Mouse (Mus musculus) embryo, embryonic 10 days (tissue): ENCODE data around the gene Rab2b.

Source experiments
- DNase-seq: peaks from one replicate; pipeline ENCODE4 v3.0.0-alpha.2; 2015; ENCODE audit warnings: low spot score

The Rab2b gene

DNA sequence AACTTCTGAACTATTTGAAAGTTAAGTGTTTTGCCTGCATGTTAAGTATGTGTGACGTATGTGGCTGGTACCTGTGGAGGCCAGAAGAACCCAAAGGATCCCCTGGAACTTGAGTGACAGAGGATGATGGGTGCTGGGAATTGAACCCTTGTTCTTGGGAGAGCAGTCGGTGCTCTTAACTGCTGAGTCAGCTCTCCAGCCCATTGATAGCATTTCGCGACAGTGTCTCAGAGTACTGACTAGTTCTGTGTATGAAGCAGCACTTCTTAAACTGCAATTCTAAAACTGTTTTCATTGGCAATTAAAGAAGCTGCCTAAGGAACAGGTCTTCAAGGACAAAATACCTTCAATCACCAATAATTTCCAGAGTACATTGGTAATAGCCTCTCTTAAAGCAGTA, 2.1 kb downstream of the Rab2b start:
- DNase-seq, result no peak

DNA sequence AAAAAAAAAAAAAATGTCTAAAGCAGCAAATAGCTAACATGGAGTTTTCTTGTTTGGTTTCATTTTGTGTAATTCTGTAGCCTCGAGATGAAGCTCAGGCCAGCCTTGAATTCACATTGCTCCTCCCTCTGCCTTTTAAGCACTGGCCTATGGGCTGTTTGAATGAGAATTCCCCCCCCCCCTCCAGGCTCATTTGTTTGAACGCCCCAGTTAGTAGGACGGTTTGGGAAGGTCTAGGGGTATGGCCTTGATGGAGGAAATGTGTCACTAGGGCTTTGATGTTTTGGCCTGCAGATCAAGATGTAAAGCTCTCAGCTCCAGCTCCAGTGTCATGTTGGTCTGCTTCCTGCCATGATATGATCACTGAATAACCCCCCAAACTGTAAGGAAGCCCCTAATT, 6.6 kb downstream of the Rab2b start:
- DNase-seq, result no peak

DNA sequence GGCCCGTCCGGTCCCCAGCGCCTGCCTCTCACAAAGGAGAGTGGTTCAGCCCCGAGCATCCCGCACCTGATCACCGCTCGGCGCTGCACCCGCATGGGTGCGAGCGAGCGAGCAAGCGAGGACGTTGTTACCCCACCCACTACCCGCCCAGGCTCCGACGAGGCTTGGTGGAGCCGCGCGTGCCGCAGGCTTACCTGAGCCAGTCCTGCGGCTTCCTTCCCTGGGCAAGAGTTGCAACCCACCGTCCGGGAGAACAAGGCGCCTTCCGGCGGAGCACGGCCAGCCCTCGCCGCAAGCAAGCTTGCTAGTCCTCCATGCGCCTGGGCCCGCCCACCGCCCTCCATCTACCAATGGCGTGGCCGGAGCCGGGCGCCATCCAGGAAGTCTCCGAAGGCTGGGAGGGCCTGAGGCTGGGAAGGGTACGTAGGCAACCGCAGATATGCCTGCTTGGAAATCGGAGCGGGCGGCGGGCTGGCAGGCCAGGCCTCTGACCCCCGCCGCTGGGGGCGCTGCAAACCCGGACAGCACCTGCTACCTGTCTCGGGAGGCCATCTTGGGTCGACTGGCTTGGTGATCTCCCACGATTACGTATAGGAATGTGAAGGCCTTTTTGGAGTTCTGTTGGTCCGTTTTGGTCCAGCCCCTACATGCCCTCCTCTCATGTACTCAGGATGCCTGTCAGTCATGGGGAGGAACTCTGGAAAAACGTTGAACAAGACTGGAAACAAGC, 21.7 kb downstream of the Rab2b start, which contains the start of gene Chd8:
Gene Chd8 (minus strand): TSS at position 297 of the 730 bp plus-strand sequence.
- DNase-seq, result peak; percentile 98

GRCm38 (mm10) chr14:52256311-52257175, 22.8 kb downstream of the Rab2b start:
- DNase-seq, result peak; percentile 48

DNA sequence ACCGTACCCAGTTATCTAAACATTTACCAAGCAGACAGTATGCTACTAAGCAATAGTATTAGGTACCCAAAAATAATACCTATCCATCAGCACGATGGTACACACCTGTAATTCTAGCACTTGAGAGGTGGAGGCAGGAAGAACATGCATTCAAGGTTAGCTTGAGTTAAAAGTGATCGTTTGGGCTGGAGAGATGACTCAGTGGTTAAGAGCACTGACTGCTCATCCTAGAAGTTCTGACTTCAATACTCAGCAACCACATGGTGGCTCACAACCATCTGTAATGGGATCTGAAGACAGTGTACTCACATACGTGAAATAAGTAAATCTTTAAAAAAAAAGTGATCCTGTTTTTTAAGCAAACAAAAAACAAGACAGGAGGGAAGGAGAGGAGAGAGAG, 33.2 kb downstream of the Rab2b start:
- no peak for DNase-seq

DNA sequence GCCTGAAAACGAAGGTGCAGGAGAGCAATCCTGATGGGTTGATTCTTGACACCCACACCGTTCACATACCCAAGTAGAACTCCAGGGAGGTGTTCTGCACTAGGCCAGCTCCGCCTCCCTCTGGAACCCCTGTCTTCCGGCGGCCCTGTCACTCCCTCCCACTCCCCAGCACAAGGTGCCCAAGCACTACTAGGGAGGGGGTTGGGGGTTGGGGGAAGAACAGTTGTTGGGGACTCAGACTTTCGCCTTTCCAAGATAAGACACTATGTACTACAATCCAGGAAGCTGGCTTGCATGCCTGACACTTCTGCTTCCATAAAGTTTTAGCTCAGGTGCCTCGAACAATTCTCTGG, 34.7 kb downstream of the Rab2b start:
- DNase-seq, result no peak

GRCm38 (mm10) chr14:52244041-52244689, 35.2 kb downstream of the Rab2b start:
- DNase-seq, result peak; percentile 99

DNA sequence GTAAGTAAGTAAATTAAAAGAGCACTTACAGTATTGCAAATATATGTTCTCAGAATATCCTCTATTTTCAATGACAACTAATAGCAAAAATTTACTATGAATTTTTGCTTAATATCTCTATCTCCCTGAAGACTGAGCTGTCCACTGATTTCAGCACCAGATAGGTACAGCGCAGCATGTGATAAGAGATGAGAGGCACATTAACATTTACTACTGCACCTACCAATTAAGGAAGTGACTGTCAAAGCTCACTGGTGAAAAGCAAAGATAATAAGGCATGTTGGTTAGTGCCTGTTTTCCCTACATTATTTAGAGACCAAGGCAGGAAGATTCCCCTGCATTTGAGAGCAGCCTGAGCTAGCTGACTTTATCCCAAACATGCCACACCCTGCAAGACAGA, 43.1 kb downstream of the Rab2b start:
- DNase-seq, result no peak

DNA sequence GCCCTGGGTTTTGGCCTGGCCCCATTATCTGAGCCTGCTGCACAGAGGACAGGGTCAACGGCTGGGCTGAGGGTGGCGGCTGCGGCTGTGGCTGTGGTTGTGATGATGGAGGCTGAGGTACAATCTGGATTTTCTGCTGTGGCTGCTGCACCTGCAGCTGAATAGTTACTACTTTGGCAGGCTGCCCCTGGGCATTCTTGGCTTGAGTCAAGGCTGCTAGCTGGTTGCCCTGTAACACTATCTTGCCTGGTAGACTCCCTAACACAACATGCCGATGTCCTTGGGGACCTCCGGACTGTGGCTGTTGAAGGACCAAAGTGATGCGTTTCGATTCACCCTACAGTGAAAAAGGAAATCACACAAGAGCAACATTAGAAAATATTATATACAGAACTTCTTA, 44.2 kb downstream of the Rab2b start:
- DNase-seq, result no peak

GRCm38 (mm10) chr14:52232249-52232648, 47.1 kb downstream of the Rab2b start:
- DNase-seq, result no peak

DNA sequence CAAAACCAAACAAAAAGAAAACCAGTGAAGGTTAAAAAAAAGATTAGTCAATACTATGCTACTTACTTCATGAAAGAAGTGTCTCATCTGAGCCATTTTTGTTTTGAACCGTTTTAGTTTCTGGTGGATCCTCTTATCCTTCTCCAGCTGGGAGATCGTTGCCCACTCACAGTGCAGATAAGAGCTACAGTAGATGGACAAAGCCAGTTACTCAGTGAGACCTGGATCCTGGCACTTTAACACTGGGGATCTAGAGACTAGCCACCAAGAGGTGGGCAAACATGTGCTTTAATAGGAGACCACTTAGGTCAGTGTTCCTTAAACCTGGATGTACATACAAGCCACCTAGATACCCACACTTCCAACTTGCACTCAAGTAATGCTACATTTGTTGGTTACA, 53.4 kb downstream of the Rab2b start:
- no peak for DNase-seq

- DNase-seq, result no peak
These were observed 62.1 kb downstream of the Rab2b start for GRCm38 (mm10) chr14:52217261-52217660.
